12 mouse cellular contexts compared by ENCODE assay signal in the genomic region with DNA sequence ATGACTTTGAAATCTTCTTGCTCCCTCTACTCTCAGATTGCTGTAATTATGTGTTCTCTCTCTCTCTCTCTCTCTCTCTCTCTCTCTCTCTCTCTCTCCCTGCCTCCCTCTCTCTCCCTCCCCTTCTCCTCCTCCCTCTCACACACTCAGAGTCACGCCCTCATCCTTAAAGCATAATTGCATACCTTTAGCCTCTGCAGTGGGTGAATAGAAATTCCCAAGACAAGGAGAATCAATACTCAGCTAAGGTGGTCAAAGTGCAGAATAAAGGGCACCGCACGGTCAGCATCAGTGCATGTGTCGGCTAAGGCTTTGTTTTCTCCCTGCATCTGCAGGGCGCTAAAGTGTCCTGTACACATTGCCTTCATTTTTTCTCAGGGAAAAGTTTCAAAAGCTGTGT.
DNase-seq lines count a peak whose midpoint lies in the region; ATAC-seq and TF ChIP-seq lines count a peak whose summit lies in the region.
"Had no signal": no experiment of that assay in that cellular context is flagged by ENCODE, and none has a peak within 500 bp of the region (broad histone marks: within the 10 kb centered on the region; RNA-seq: fewer than 3 reads in every experiment).

No protein-coding gene starts in this region.

- 61% methylated on average over 5 of the region's 5 CpGs for WGBS in heart, embryonic 15.5 days
- WGBS in forebrain, embryonic 10.5 days, result 36% methylated on average over 5 of the region's 5 CpGs
- 33% methylated on average over 5 of the region's 5 CpGs for WGBS in intestine, embryonic 15.5 days
- WGBS in neural tube, embryonic 15.5 days, result 26% methylated on average over 5 of the region's 5 CpGs
- 64% methylated on average over 5 of the region's 5 CpGs for WGBS in kidney, adult 2 months

- H3K4me2 ChIP-seq in heart, embryonic 15.5 days, result peak overlapping the region; percentile 33; the same call in 1 of the 2 replicates
- H3K4me2 ChIP-seq in intestine, embryonic 15.5 days (replicated peaks), result no peak overlapping the region
- H3K4me2 ChIP-seq in neural tube, embryonic 15.5 days, result peak overlapping the region; percentile 31

- TF ChIP-seq POLR2A in kidney, adult 2 months (IDR thresholded peaks at IDR 0.05; ENCODE audit: low read depth, low read length), result no peak

- no peak for TF ChIP-seq CTCF in kidney, adult 2 months (conservative IDR thresholded peaks at IDR 0.05; ENCODE audit: insufficient read depth, insufficient read length, low read depth, low read length)

- no peak overlapping the region for H3K9ac ChIP-seq in heart, embryonic 15.5 days
- no peak overlapping the region for H3K9ac ChIP-seq in intestine, embryonic 15.5 days
- H3K9ac ChIP-seq in neural tube, embryonic 15.5 days (replicated peaks), result no peak overlapping the region
- H3K9ac ChIP-seq: liver, postnatal 0 days had no signal

- H3K27me3 ChIP-seq in heart, embryonic 15.5 days, result no peaks in the 10 kb centered on the region
- H3K27me3 ChIP-seq in forebrain, embryonic 10.5 days (ENCODE audit: poor library complexity, severe bottlenecking), result no peaks in the 10 kb centered on the region
- no peaks in the 10 kb centered on the region for H3K27me3 ChIP-seq in intestine, embryonic 15.5 days (replicated peaks)
- no peaks in the 10 kb centered on the region for H3K27me3 ChIP-seq in neural tube, embryonic 15.5 days (replicated peaks)
- no peaks in the 10 kb centered on the region for H3K27me3 ChIP-seq in kidney, adult 2 months (replicated peaks; ENCODE audit: control insufficient read depth, insufficient read depth, low read length)

- H3K36me3 ChIP-seq in heart, embryonic 15.5 days, result no peaks in the 10 kb centered on the region
- H3K36me3 ChIP-seq in forebrain, embryonic 10.5 days (replicated peaks), result no peaks in the 10 kb centered on the region
- H3K36me3 ChIP-seq in intestine, embryonic 15.5 days, result no peaks in the 10 kb centered on the region
- H3K36me3 ChIP-seq in neural tube, embryonic 15.5 days, result no peaks in the 10 kb centered on the region
- no peaks in the 10 kb centered on the region for H3K36me3 ChIP-seq in kidney, adult 2 months (ENCODE audit: control insufficient read depth, insufficient read depth, low read length)

- H3K4me1 ChIP-seq in heart, embryonic 15.5 days (replicated peaks), result peaks cover 7% of the 10 kb centered on the region
- peaks cover 15% of the 10 kb centered on the region for H3K4me1 ChIP-seq in forebrain, embryonic 10.5 days
- 0 out of 2 replicates have a peak, but pooled peaks cover 3% of the 10 kb centered on the region for H3K4me1 ChIP-seq in intestine, embryonic 15.5 days (replicated peaks)
- peaks cover 16% of the 10 kb centered on the region for H3K4me1 ChIP-seq in neural tube, embryonic 15.5 days
- H3K4me1 ChIP-seq in kidney, adult 2 months (ENCODE audit: control insufficient read depth, insufficient read depth, low read length), result no peaks in the 10 kb centered on the region

- DNase-seq in heart, adult 9 months (ENCODE audit: low spot score in 2 of 2), result no peak
- DNase-seq in forebrain, embryonic 10.5 days (ENCODE audit: extremely low spot score, low spot score), result no peak
- DNase-seq in urinary bladder, postnatal 25 days (ENCODE audit: low spot score), result no peak
- no peak for DNase-seq in kidney, adult 2 months
- no peak for DNase-seq in thymus, postnatal 10 days (ENCODE audit: low spot score in 2 of 2)
- DNase-seq: adrenal gland, adult 8-10 months; liver, postnatal 0 days had no signal

- H3K4me3 ChIP-seq in heart, embryonic 15.5 days, result no peak overlapping the region
- H3K4me3 ChIP-seq in forebrain, embryonic 10.5 days, result peak overlapping the region; percentile 18; the same call in 1 of the 2 replicates
- H3K4me3 ChIP-seq in intestine, embryonic 15.5 days (replicated peaks), result no peak overlapping the region
- H3K4me3 ChIP-seq in neural tube, embryonic 15.5 days (replicated peaks), result no peak overlapping the region
- no peak overlapping the region for H3K4me3 ChIP-seq in kidney, adult 2 months (ENCODE audit: insufficient read depth, low read depth, low read length)
- H3K4me3 ChIP-seq: myocyte had no signal

- no peak; the same call in 1 of the 2 replicates for ATAC-seq in heart, embryonic 15.5 days (replicated peaks; ENCODE audit: insufficient number of reproducible peaks, insufficient read depth, low FRiP score, low read depth)
- ATAC-seq in intestine, embryonic 15.5 days, result peak; percentile 93
- ATAC-seq in neural tube, embryonic 15.5 days (ENCODE audit: low FRiP score), result peak; percentile 22
- ATAC-seq: liver, postnatal 0 days had no signal

- 0 out of 2 replicates have a peak overlapping the region, but pooled peaks have one; percentile 36 for H3K27ac ChIP-seq in heart, embryonic 15.5 days
- peak overlapping the region; percentile 53 for H3K27ac ChIP-seq in forebrain, embryonic 10.5 days
- no peak overlapping the region for H3K27ac ChIP-seq in intestine, embryonic 15.5 days
- H3K27ac ChIP-seq in neural tube, embryonic 15.5 days (replicated peaks), result no peak overlapping the region
- no peak overlapping the region for H3K27ac ChIP-seq in kidney, adult 2 months (ENCODE audit: insufficient read depth, low read depth, low read length)
- H3K27ac ChIP-seq: kidney, postnatal 0 days had no signal

- H3K9me3 ChIP-seq in heart, embryonic 15.5 days (replicated peaks), result no peaks in the 10 kb centered on the region
- H3K9me3 ChIP-seq in forebrain, embryonic 10.5 days, result no peaks in the 10 kb centered on the region
- H3K9me3 ChIP-seq in intestine, embryonic 15.5 days, result no peaks in the 10 kb centered on the region
- H3K9me3 ChIP-seq in neural tube, embryonic 15.5 days (replicated peaks), result no peaks in the 10 kb centered on the region

Comparison
In these comparisons a context has a peak if more than half of its experiments do, and no peak if none do; other contexts are left out.
1. H3K27ac ChIP-seq: peak in heart, embryonic 15.5 days (single experiment) and forebrain, embryonic 10.5 days (single experiment); none in intestine, embryonic 15.5 days (single experiment), neural tube, embryonic 15.5 days (single experiment) and kidney, adult 2 months (single experiment).